Mouse (Mus musculus) midbrain, embryonic 14.5 days (tissue): Measurements from ENCODE around the gene Mapk1. TPM values are rescaled to one million over a fixed set of nuclear protein-coding genes. Genes with fewer than 3 reads are reported as not detected.

ENCODE experiments used
- ATAC-seq: fragments of 200-750 bp; cut with Nextera tagmentation; 2 replicates; pipeline ENCODE4 v1.8.0; 2017; ENCODE audit warnings: moderate number of reproducible peaks, moderate library complexity; ENCODE audit not compliant: low FRiP score, low TSS enrichment
- DNase-seq: peaks from one replicate; pipeline ENCODE4 v3.0.0-alpha.2; 2015
- H3K27ac ChIP-seq: fragments of 300-500 bp; sonication (generic); replicated peaks from 2 replicates; pipeline ENCODE4 v1.5.1; 2014; ENCODE audit warnings: mild to moderate bottlenecking, low read depth, low read length, moderate library complexity
- H3K27me3 ChIP-seq: fragments of 300-500 bp; sonication (generic); 2 replicates; pipeline ENCODE4 v1.6.1; 2014; ENCODE audit warnings: low read length, control low read depth, mixed read lengths; ENCODE audit not compliant: control insufficient read depth, insufficient read depth
- H3K36me3 ChIP-seq: fragments of 300-500 bp; sonication (generic); 2 replicates; pipeline ENCODE4 v1.6.1; 2014; ENCODE audit warnings: low read length, control low read depth; ENCODE audit not compliant: control insufficient read depth, insufficient read depth
- H3K4me1 ChIP-seq: fragments of 300-500 bp; sonication (generic); 2 replicates; pipeline ENCODE4 v1.6.1; 2014; ENCODE audit warnings: mild to moderate bottlenecking, antibody characterized with exemption, low read length, control low read depth; ENCODE audit not compliant: control insufficient read depth, insufficient read depth
- H3K4me2 ChIP-seq: fragments of 300-500 bp; sonication (generic); 2 replicates; pipeline ENCODE4 v1.6.1; 2014; ENCODE audit warnings: mild to moderate bottlenecking, low read length, moderate library complexity
- H3K4me3 ChIP-seq: fragments of 300-500 bp; sonication (generic); replicated peaks from 2 replicates; pipeline ENCODE4 v1.5.1; 2014; ENCODE audit warnings: low read depth, low read length
- H3K9ac ChIP-seq: fragments of 300-500 bp; sonication (generic); replicated peaks from 2 replicates; pipeline ENCODE4 v1.6.1; 2014; ENCODE audit warnings: mild to moderate bottlenecking, low read length, moderate library complexity
- H3K9me3 ChIP-seq: fragments of 300-500 bp; sonication (generic); 2 replicates; pipeline ENCODE4 v1.6.1; 2016; ENCODE audit warnings: low read length, control low read depth, mixed read lengths; ENCODE audit not compliant: control insufficient read depth
- WGBS: fragments of 180-500 bp; shearing (Covaris S2); extraction: QIAGEN DNeasy Blood & Tissue Kit; methylation state at CpG from one replicate; pipeline ENCODE4 v1.1.7; 2014; 5-methylcytosine and 5-hydroxymethylcytosine counted together
- polyA plus RNA-seq: library from polyadenylated mRNA; unstranded; fragments of >200 nt; fragmentation: Nextera tagmentation; extraction: Ambion mirVana; gene quantifications from 2 replicates; pipeline ENCODE4 v1.2.1, GENCODE M21; 2014

Gene Mapk1
- polyA plus RNA-seq, 1 experiment from 2014 or later = 219 TPM

GRCm38 (mm10) chr16:17082121-17082792 is 99.1 kb downstream of the Mapk1 start:
- 89% methylated on average over 6 of the region's 6 CpGs for WGBS
- no peak for DNase-seq
- no peak overlapping the region for H3K27ac ChIP-seq
- ATAC-seq = no peak
- H3K4me3 ChIP-seq = no peak overlapping the region
- peaks cover 86% of the 10 kb centered on the region for H3K36me3 ChIP-seq
- H3K9ac ChIP-seq = no peak overlapping the region
- H3K4me1 ChIP-seq = no peaks in the 10 kb centered on the region
- H3K9me3 ChIP-seq = no peaks in the 10 kb centered on the region
- no peak overlapping the region for H3K4me2 ChIP-seq
- no peaks in the 10 kb centered on the region for H3K27me3 ChIP-seq

GRCm38 (mm10) chr16:17085636-17086035 is 102.5 kb downstream of the Mapk1 start:
- Histone ChIP-seq H3K36me3 (peaks cover 94% of the 10 kb centered on the region), H3K4me1 (no peaks in the 10 kb centered on the region), H3K9me3 (no peaks in the 10 kb centered on the region), H3K4me3 (no peak overlapping the region), H3K27me3 (no peaks in the 10 kb centered on the region), H3K9ac (no peak overlapping the region), H3K27ac (no peak overlapping the region), H3K4me2 (no peak overlapping the region)
- ATAC-seq (no peak), DNase-seq (no peak)
- 94% methylated on average over 4 of the region's 4 CpGs for WGBS

GRCm38 (mm10) chr16:17086241-17086640 is 103.1 kb downstream of the Mapk1 start:
- no peaks in the 10 kb centered on the region for H3K4me1 ChIP-seq
- DNase-seq (no peak), ATAC-seq (no peak)
- no peak overlapping the region for H3K4me2 ChIP-seq
- WGBS = 94% methylated on average over 3 of the region's 3 CpGs
- no peak overlapping the region for H3K4me3 ChIP-seq
- H3K27ac ChIP-seq = no peak overlapping the region
- peaks cover 97% of the 10 kb centered on the region for H3K36me3 ChIP-seq
- H3K9me3 ChIP-seq = no peaks in the 10 kb centered on the region
- H3K9ac ChIP-seq = no peak overlapping the region
- H3K27me3 ChIP-seq = no peaks in the 10 kb centered on the region

- no peak for ATAC-seq
- no peaks in the 10 kb centered on the region for H3K27me3 ChIP-seq
- no peak overlapping the region for H3K4me3 ChIP-seq
- no peaks in the 10 kb centered on the region for H3K4me1 ChIP-seq
- H3K4me2 ChIP-seq = no peak overlapping the region
- WGBS = 77% methylated on average over 13 of the region's 13 CpGs
- DNase-seq = no peak
- H3K27ac ChIP-seq = no peak overlapping the region
- no peak overlapping the region for H3K9ac ChIP-seq
- H3K9me3 ChIP-seq = no peaks in the 10 kb centered on the region
- peaks cover 97% of the 10 kb centered on the region for H3K36me3 ChIP-seq
Measured at GRCm38 (mm10) chr16:17086669-17087193, 103.5 kb downstream of the Mapk1 start.

- no peak overlapping the region for H3K27ac ChIP-seq
- no peaks in the 10 kb centered on the region for H3K4me1 ChIP-seq
- 71% methylated on average over 3 of the region's 3 CpGs for WGBS
- H3K4me2 ChIP-seq = no peak overlapping the region
- peak; percentile 46 for DNase-seq
- H3K9me3 ChIP-seq = no peaks in the 10 kb centered on the region
- no peaks in the 10 kb centered on the region for H3K27me3 ChIP-seq
- no peak overlapping the region for H3K4me3 ChIP-seq
- no peak overlapping the region for H3K9ac ChIP-seq
- 0 out of 2 replicates have a peak, but pooled peaks have one; percentile 11 for ATAC-seq
- H3K36me3 ChIP-seq = peaks cover 99% of the 10 kb centered on the region
Measured at GRCm38 (mm10) chr16:17088346-17088745, 105.2 kb downstream of the Mapk1 start.

- no peaks in the 10 kb centered on the region for H3K4me1 ChIP-seq
- no peak overlapping the region for H3K9ac ChIP-seq
- peaks cover 85% of the 10 kb centered on the region for H3K36me3 ChIP-seq
- WGBS = 96% methylated on average over 3 of the region's 3 CpGs
- no peak overlapping the region for H3K27ac ChIP-seq
- no peaks in the 10 kb centered on the region for H3K27me3 ChIP-seq
- no peak overlapping the region for H3K4me2 ChIP-seq
- ATAC-seq = no peak
- no peak overlapping the region for H3K4me3 ChIP-seq
- DNase-seq = no peak
- H3K9me3 ChIP-seq = no peaks in the 10 kb centered on the region
Measured at GRCm38 (mm10) chr16:17096938-17097337, 113.8 kb downstream of the Mapk1 start.

Other genes with a start within 250 kb of the Mapk1 start
- gene Spag6l, start 153.9 kb upstream of the Mapk1 start, polyA plus RNA-seq = 17.9 and 18.7 TPM in 2 replicates
- not detected in 2 replicates for gene Igll1, start 119.4 kb upstream of the Mapk1 start, polyA plus RNA-seq
- gene Top3b, start 112.6 kb upstream of the Mapk1 start, polyA plus RNA-seq = 67.5 and 71.9 TPM in 2 replicates
- 0.84 and 1.3 TPM in 2 replicates for gene Vpreb1, start 112.5 kb upstream of the Mapk1 start, polyA plus RNA-seq
- gene Ppm1f, start 86.9 kb upstream of the Mapk1 start, polyA plus RNA-seq = 15.5 and 17.4 TPM in 2 replicates
- gene Ypel1, start 86.3 kb downstream of the Mapk1 start, polyA plus RNA-seq = 169 and 174 TPM in 2 replicates
- 142 and 145 TPM in 2 replicates for gene Ppil2, start 127.9 kb downstream of the Mapk1 start, polyA plus RNA-seq
- gene 2610318N02Rik, start 141.8 kb downstream of the Mapk1 start, polyA plus RNA-seq = 14.8 and 15.8 TPM in 2 replicates
- 20.3 and 23.2 TPM in 2 replicates for gene Sdf2l1, start 149.0 kb downstream of the Mapk1 start, polyA plus RNA-seq
- 34.2 and 46.8 TPM in 2 replicates for gene Ydjc, start 161.2 kb downstream of the Mapk1 start, polyA plus RNA-seq
- gene Ccdc116, start 163.8 kb downstream of the Mapk1 start, polyA plus RNA-seq = 2.0 and 2.7 TPM in 2 replicates
- gene Ube2l3, start 219.3 kb downstream of the Mapk1 start, polyA plus RNA-seq = 272 and 297 TPM in 2 replicates
- gene Rimbp3, start 225.2 kb downstream of the Mapk1 start, polyA plus RNA-seq = 1.8 and 2.0 TPM in 2 replicates